Mouse (Mus musculus) left cerebral cortex, adult 2 months (tissue): ENCODE measurements at regions not wholly inside any gene's neighbourhood (a gene's known extent, or its start where the extent isn't known, plus 50 kb on each side); places are given as distances from the start of the nearest gene placed in this dataset.

Experiments
- DNase-seq, 2 experiments: peaks; one replicate each; pipeline ENCODE4 v3.0.0; 2021 to 2022; ENCODE audit warnings: low spot score in 2 of 2, mixed read lengths in 1 of 2; ENCODE audit errors: extremely low spot score in 1 of 2
- H3K27ac ChIP-seq: fragments of 200-600 bp; 2 replicates; pipeline ENCODE4 v1.8.1; 2022
- H3K4me3 ChIP-seq: fragments of 200-600 bp; 2 replicates; pipeline ENCODE4 v1.8.1; 2022
- CTCF ChIP-seq: fragments of 200-600 bp; IDR thresholded peaks from 2 replicates; pipeline ENCODE4 v1.8.1; 2022; ENCODE audit warnings: antibody characterized with exemption, mild to moderate bottlenecking, moderate library complexity
- intact Hi-C: fragments of 180-260 bp; cut with DNase I; formaldehyde crosslinking; loops from one replicate; pipeline ENCODE4 v1.15.1; 2025

DNA sequence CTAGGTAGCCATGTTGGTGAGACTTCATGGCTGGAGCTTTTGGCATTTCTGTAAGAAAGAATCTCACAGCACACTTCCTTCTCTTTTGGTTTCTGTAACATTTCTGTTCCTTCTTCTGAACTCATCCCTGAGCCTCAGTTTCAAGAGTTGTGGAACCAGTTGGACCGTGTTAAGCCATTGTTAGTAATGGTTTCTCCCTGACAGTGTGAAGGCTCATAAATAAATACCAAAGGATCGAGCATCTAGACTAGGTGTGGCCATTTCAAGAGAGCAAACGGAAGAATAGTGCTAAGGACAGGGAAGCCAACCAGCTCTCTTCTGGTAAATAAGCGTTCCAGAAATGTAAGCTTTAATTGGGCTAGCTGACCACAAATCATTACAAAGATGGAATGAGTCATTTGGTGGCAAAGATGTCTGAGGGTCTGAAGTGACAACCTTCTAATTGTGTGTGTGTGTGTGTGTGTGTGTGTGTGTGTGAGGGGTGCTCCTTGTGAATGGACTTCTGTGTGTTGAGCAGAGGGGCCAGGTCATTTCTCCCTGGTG, 71.7 kb upstream of the Cdkn2b start:
- DNase-seq, result no peak
- H3K27ac ChIP-seq, result no peak overlapping the region
- H3K4me3 ChIP-seq, result no peak overlapping the region
- intact Hi-C loops, result no loop called here
- TF ChIP-seq CTCF, result no peak

DNA sequence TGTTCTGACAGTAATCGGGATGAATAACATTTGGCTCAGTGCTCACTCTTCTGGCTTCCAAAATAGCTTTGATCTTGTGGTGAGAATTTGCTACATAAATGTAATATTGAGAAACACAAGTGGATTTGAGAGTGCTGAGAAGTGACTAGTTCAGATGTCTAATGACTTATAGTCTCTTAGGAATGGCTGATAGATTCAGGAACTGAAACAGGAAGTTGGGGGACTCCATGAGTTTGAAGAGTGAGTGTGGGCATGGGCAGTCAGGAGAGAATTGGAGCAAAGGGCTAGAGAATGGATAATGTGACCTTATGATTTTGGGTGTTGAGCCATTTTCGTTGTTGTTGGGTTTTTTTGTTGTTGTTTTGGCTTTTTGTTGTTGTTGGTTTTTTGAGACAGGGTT, 70.9 kb upstream of the Cdkn2b start:
- TF ChIP-seq CTCF, result no peak
- no peak overlapping the region for H3K4me3 ChIP-seq
- intact Hi-C loops, result no loop called here
- H3K27ac ChIP-seq, result no peak overlapping the region
- DNase-seq, result no peak

DNA sequence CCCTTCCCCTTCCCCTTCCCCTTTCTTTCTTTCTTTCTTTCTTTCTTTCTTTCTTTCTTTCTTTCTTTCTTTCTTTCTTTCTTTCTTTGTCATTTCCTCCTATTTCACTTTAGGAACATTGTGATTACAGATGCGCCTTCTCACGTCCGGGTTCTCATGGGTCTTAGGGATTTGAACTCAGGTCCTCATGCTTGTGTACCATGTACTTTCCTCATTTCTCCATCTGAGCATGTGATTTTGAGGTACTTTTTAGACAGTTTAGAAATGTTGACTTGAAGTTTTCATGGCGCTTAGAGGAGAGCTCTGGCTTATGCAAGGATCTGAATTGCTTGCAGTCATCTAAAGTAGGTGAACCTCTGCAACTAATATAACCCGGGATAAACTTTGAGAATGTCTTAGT, 70.2 kb upstream of the Cdkn2b start:
- intact Hi-C loops, result no loop called here
- no peak for DNase-seq

DNA sequence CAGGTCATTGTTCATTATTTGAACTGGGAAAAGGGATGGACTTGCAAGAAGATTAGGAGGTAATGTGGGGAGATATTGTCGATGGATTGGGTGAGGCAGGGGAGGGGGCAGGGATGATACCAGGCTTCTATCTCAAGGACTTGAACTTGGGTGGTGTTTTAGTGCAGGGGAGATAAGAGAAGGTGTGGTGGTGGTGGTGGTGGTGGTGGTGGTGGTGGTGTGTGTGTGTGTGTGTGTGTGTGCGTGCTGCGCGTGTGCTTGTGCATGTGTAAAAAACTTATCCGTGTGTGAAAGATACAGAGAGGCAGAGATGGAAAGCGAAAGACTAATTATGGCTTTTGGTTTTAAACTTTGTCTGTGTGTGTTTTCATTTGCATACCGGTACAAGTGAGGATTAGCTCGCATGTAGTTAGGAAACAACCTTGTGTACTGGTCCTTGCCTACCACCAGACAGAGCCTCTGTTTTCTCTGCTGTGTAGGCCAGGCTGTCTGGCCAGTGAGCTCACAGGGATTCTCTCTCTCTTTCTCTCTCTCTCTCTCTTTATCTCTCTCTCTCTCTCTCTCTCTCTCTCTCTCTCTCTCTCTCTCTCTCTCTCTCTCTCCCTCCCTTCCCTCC, 69.6 kb upstream of the Cdkn2b start:
- no peak overlapping the region for H3K4me3 ChIP-seq
- no peak overlapping the region for H3K27ac ChIP-seq
- no peak for DNase-seq
- TF ChIP-seq CTCF, result no peak
- intact Hi-C loops, result no loop called here

More for the DNA sequence above, 70.2 kb upstream of the Cdkn2b start:
- TF ChIP-seq CTCF, result no peak
- Histone ChIP-seq H3K4me3 (no peak overlapping the region), H3K27ac (no peak overlapping the region)

DNA sequence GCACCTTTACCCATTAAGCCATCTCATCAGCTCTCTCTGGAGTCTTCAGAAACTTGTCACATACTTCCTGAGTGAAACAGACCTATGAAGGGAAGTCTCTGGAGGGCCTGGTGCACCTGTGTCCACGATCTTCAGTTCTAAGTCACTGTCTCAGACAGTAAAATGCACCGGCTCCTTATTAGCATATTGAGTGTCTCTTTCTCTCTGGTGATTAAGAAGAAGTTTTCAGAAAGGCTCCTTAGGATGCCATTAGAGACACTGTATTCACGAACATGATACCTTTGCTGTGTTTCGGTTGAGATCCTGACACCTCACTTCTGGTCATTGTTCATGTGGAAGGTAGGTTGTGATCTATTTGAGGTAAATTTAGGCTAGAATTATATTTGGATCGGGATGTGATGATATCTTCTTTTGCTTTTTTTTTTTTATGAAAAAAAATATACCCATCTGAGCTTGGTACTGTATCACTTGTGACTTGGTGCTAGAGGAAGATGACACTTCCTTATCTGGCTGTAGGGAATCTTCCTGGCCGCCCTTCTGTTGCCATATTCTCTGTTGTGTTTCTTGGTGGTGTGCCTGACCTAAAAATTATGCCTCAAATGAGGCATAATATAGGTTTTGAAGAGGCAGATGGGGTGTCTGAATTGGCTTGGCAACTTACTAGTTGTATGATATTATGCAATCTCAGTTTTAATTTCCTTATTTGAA, 68.9 kb upstream of the Cdkn2b start:
- TF ChIP-seq CTCF, result no peak
- intact Hi-C loops, result no loop called here
- no peak overlapping the region for H3K4me3 ChIP-seq
- no peak overlapping the region for H3K27ac ChIP-seq
- no peak for DNase-seq

DNA sequence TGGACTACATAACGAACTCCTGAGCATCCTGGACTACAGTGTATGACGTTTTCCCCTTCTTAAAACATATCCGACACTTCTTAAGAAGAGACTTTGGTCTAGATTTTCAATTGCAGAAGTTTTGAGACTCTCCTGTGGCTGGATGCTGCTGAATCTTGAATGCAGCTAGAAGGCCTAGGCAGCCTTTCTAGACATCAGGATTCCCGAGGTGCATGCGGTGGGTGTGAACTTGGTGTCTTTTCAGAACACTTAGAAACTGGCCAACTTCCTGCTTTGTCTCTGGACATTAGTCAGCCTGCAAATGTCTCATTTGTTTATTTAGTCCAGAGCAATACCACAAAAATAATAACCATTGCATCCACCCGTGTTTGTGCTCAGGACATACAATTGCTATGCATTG, 61.8 kb upstream of the Cdkn2b start:
- intact Hi-C loops, result no loop called here
- TF ChIP-seq CTCF, result no peak
- DNase-seq, result no peak
- no peak overlapping the region for H3K27ac ChIP-seq
- no peak overlapping the region for H3K4me3 ChIP-seq

DNA sequence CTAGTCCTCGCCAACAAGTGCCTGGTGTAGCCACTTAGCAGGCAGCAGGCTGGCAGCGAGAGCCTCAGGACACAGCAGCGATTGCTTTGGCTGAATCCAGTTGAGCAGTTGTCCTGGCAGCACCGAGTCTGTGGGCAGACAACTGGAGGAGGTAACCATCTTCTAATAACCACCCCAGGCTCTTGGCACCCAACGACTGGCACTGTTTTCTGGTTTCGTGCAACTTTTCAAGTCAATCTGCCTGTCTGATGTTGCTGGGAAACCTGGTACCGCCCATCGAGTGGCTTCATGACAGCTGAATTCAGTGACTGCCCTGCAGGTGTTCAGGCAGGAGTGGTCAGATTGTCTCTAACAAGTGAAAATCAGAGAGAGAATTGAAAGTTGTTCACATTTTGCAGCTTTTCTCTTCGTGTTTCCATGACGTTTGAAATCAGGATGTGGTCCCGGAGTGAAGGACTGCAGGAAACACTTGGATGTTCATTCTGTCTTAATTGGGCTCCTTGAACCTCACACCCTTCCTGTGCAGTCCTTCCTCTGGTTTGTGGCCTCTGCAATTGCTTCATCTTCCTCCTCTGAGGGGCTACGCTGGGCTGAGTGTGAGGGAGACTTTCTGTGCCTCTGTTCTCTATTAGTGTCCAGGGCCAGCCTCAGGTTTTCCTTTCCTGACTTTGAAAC, 58.1 kb upstream of the Cdkn2b start:
- H3K4me3 ChIP-seq, result no peak overlapping the region
- TF ChIP-seq CTCF, result no peak
- intact Hi-C loops, result no loop called here
- no peak overlapping the region for H3K27ac ChIP-seq
- no peak for DNase-seq

DNA sequence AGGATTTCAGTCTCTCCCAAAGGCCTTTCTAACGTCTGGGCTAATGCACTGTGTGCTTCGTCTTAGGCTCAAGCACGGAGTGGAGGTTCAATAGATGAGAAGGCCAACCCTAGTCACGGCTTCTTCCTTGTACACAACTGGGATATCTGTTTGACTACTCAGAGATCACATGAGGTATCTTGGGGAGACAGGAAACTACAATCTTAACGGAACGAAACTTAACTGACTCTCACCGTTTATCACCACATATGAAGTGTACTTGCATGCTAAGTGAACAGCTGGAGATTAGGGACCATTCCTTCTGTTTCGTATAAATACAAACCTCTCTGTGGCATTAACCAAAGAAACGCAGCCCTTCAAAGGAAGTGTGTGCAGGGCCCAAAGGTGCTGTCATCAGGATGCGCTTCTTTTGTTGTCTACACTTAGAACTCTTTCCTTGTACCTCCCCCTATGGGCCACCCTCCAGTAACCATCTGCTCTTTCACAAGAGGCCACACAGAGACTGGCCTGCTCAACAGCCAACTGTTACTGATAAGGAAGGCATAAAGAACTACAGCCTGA, 55.8 kb upstream of the Cdkn2b start:
- intact Hi-C loops, result no loop called here
- no peak for TF ChIP-seq CTCF
- DNase-seq, result no peak
- Histone ChIP-seq H3K4me3 (no peak overlapping the region), H3K27ac (no peak overlapping the region)

DNA sequence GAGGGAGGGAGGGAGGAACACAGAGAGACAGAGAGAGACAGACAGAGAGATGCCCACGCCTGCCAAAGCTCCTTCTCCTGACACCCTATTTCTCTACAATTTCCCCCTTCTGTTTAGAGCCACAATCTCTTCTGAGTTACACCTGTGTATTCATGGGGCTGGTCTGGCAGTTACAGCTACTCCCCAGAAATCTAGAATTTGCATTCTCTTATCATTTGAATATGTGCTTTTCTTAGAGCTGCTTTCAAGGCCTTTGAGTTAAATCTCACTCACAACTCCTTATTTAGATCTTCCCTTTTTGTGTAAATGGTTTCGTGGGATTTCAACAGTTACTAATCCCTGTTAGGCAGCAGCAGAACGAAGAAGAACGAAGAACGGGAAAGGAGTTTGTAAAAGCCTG, 55.0 kb upstream of the Cdkn2b start:
- no peak for DNase-seq
- H3K4me3 ChIP-seq, result no peak overlapping the region
- no peak for TF ChIP-seq CTCF
- intact Hi-C loops, result no loop called here
- no peak overlapping the region for H3K27ac ChIP-seq

DNA sequence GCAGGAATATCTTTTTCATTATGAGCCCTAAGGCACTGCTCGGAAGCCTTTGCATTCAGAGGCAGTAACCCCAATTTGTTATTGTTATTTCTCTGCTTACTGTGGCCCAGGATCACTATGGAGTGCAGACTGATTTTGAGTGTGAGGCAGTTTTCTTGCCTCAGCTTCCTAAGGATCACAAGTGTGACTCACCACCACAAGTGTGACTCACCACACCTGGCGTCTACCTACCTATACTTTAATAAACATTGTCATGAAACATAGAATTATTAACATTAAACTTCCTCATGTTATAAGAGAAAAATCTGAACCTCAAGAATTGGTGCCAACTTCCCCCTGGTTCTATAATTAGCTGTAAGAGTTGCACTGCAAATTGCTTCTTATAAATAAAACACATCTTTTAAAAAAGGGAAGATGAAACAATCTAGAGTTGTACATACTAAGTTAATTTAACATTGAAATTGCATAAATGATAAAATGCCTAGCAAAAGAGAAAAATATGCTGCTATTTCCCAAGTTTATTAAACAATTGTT, 52.4 kb upstream of the Cdkn2b start:
- no peak overlapping the region for H3K4me3 ChIP-seq
- no peak overlapping the region for H3K27ac ChIP-seq
- intact Hi-C loops, result no loop called here
- no peak for TF ChIP-seq CTCF
- DNase-seq, result no peak

DNA sequence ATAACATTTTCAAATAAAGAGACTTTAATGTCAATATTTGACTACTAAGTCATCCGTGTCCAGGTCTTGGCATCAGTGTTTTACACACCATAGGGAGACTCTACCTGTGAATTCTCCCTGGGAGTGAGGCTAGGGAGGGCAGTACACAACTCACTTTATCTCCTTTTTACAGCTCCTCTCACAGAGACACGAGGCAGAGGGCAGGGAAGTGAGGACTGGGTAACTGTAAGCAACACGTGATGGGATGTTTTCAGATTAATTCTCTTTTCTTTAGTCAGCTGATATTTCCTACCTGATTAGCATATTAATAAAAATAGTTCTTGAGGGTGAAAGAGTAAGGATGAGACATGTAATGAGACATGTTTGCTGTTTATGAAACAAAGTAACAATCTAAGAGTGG, 51.8 kb upstream of the Cdkn2b start:
- no peak overlapping the region for H3K27ac ChIP-seq
- DNase-seq, result no peak
- intact Hi-C loops, result no loop called here
- H3K4me3 ChIP-seq, result no peak overlapping the region
- TF ChIP-seq CTCF, result no peak

DNA sequence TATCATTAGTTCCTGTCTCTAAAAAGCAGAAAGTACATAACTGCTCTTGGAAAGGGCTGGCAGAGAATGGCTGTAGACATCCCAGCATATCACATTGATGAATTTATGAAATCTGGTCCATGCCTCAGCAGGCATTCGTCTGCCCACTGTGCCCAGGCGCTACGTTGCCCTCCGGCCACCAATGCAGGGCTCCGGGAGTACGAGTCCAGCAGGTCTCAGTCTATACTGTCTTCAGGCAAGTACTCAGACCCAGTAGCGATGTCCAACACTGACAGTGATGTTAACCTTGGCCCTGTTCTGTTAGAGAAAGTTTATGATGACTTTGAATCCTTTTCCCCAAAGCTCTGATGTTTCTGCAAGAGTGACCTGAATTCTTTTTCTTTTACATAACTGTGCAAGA, 50.5 kb upstream of the Cdkn2b start:
- TF ChIP-seq CTCF, result no peak
- Histone ChIP-seq H3K4me3 (no peak overlapping the region), H3K27ac (no peak overlapping the region)
- intact Hi-C loops, result no loop called here
- DNase-seq, result no peak
